Mouse (Mus musculus): Measurements from ENCODE around the gene Supt16.

GRCm38 (mm10) chr14:52244690-52245042 lies 47.5 kb upstream of the Supt16 start:
- TF ChIP-seq CTCF (IDR thresholded peaks at IDR 0.05; ENCODE audit: extremely low read depth, insufficient read depth, insufficient read length, insufficient replicate concordance) (no peak), POLR2A (IDR thresholded peaks at IDR 0.05; ENCODE audit: low read depth, low read length) (no peak)
